Mouse (Mus musculus) T-cell, adult 66 days (primary cell): ENCODE results near the gene Zbtb8b. TPM values are rescaled to one million over a fixed set of nuclear protein-coding genes. Genes with fewer than 3 reads are reported as not detected.

Experiments
- total RNA-seq, 2 experiments: library from RNA; stranded (reverse); gene quantifications; 3 replicates in 1 of 2; 4 replicates in 1 of 2; pipeline ENCODE4 v1.2.4; 2023

Zbtb8b gene
- total RNA-seq, result under 1 TPM in 1 of 2 experiments, not detected in 1; 0.26 TPM

GRCm38 (mm10) chr4:129440340-129441063 is at the start of gene Zbtb8b:
Gene Zbtb8b, minus strand, starts transcription at chr4:129440853.

GRCm38 (mm10) chr4:129461183-129461960 is 20.7 kb upstream of the Zbtb8b start, which contains the start of gene Bsdc1:
Gene Bsdc1, plus strand, starts transcription at chr4:129461581.

GRCm38 (mm10) chr4:129377601-129378390 is 62.9 kb downstream of the Zbtb8b start, which contains the start of gene Zbtb8a:
Gene Zbtb8a, minus strand, starts transcription at chr4:129378116.

Other genes starting within 250 kb of the Zbtb8b start
- gene C77080, start 179.4 kb downstream of the Zbtb8b start, total RNA-seq, result under 1 TPM; 0.15 TPM
- not detected for gene Sync, start 153.2 kb downstream of the Zbtb8b start, total RNA-seq
- 100 to 1,000 TPM; 136 to 156 TPM for gene Rbbp4, start 105.5 kb downstream of the Zbtb8b start, total RNA-seq
- gene Zbtb8os, start 105.2 kb downstream of the Zbtb8b start, total RNA-seq, result 10 to 100 TPM; 32.1 to 52.3 TPM
- gene Zbtb8a, start 62.7 kb downstream of the Zbtb8b start, total RNA-seq, result 1 to 10 TPM; 4.1 to 4.9 TPM
- 100 to 1,000 TPM; 118 to 131 TPM for gene Bsdc1, start 20.7 kb upstream of the Zbtb8b start, total RNA-seq
- not detected for gene Tssk3, start 50.2 kb upstream of the Zbtb8b start, total RNA-seq
- 1 to 10 TPM; 1.1 to 1.5 TPM for gene Fam229a, start 50.3 kb upstream of the Zbtb8b start, total RNA-seq
- 10 to 100 TPM in 1 of 2 experiments, 1 to 10 TPM in 1; 8.1 to 10.4 TPM for gene Marcksl1, start 72.7 kb upstream of the Zbtb8b start, total RNA-seq
- gene Hdac1, start 101.9 kb upstream of the Zbtb8b start, total RNA-seq, result 100 to 1,000 TPM; 135 to 137 TPM
- gene Lck, start 132.8 kb upstream of the Zbtb8b start, total RNA-seq, result 100 to 1,000 TPM; 913 to 948 TPM
- not detected for gene Fam167b, start 137.7 kb upstream of the Zbtb8b start, total RNA-seq
- 100 to 1,000 TPM; 181 to 191 TPM for gene Eif3i, start 159.8 kb upstream of the Zbtb8b start, total RNA-seq
- 100 to 1,000 TPM; 125 to 142 TPM for gene Tmem234, start 159.8 kb upstream of the Zbtb8b start, total RNA-seq
- 1 to 10 TPM; 3.5 to 4.0 TPM for gene Dcdc2b, start 173.4 kb upstream of the Zbtb8b start, total RNA-seq
- gene Iqcc, start 178.2 kb upstream of the Zbtb8b start, total RNA-seq, result 10 to 100 TPM; 26.8 to 29.0 TPM
- 10 to 100 TPM; 14.0 to 15.8 TPM for gene Ccdc28b, start 183.1 kb upstream of the Zbtb8b start, total RNA-seq
- gene Txlna, start 200.2 kb upstream of the Zbtb8b start, total RNA-seq, result 10 to 100 TPM; 71.4 to 73.6 TPM
- gene Kpna6, start 231.9 kb upstream of the Zbtb8b start, total RNA-seq, result 10 to 100 TPM; 33.9 to 45.9 TPM